Comparison of ENCODE assay signal across 9 mouse cellular contexts in genomic region chr4:128804426-128805149, GRCm38 (mm10). TPM values are rescaled to one million over a fixed set of nuclear protein-coding genes. Genes with fewer than 3 reads are reported as not detected.
A peak's percentile ranks its signal among the peaks of the same experiment; 100 is the strongest.
DNase-seq lines count a peak whose midpoint lies in the region; ATAC-seq lines count a peak whose summit lies in the region.
"Had no signal": no experiment of that assay in that cellular context is flagged by ENCODE, and none has a peak within 500 bp of the region (broad histone marks: within the 10 kb centered on the region; RNA-seq: fewer than 3 reads in every experiment).

No protein-coding gene starts in this region.

- WGBS in embryonic facial prominence, embryonic 14.5 days: 0% methylated on average over 6 of the region's 6 CpGs
- 5% methylated on average over 6 of the region's 6 CpGs for WGBS in intestine, embryonic 15.5 days
- WGBS in midbrain, embryonic 11.5 days: 7% methylated on average over 6 of the region's 6 CpGs

- peak overlapping the region; percentile 83 for H3K4me2 ChIP-seq in embryonic facial prominence, embryonic 14.5 days (ENCODE audit: low read depth, low read length)
- peak overlapping the region; percentile 88 for H3K4me2 ChIP-seq in intestine, embryonic 15.5 days (replicated peaks)
- H3K4me2 ChIP-seq in midbrain, embryonic 11.5 days: peak overlapping the region; percentile 78

- peak overlapping the region; percentile 97 for H3K27ac ChIP-seq in embryonic facial prominence, embryonic 14.5 days (replicated peaks; ENCODE audit: low read depth, low read length)
- peak overlapping the region; percentile 97; the same call in 1 of the 2 replicates for H3K27ac ChIP-seq in intestine, embryonic 15.5 days
- H3K27ac ChIP-seq in midbrain, embryonic 11.5 days (ENCODE audit: low read depth, low read length): peak overlapping the region; percentile 96; the same call in 1 of the 2 replicates

- H3K27me3 ChIP-seq in embryonic facial prominence, embryonic 14.5 days (replicated peaks; ENCODE audit: control insufficient read depth, insufficient read depth, low read length): no peaks in the 10 kb centered on the region
- no peaks in the 10 kb centered on the region for H3K27me3 ChIP-seq in intestine, embryonic 15.5 days (replicated peaks)
- no peaks in the 10 kb centered on the region for H3K27me3 ChIP-seq in midbrain, embryonic 11.5 days (ENCODE audit: control insufficient read depth, insufficient read depth, low read length)

- H3K36me3 ChIP-seq in embryonic facial prominence, embryonic 14.5 days (ENCODE audit: control insufficient read depth, insufficient read depth, low read length): no peaks in the 10 kb centered on the region
- H3K36me3 ChIP-seq in intestine, embryonic 15.5 days: no peaks in the 10 kb centered on the region
- H3K36me3 ChIP-seq in midbrain, embryonic 11.5 days (ENCODE audit: control insufficient read depth, insufficient read depth, low read length): no peaks in the 10 kb centered on the region

- no peaks in the 10 kb centered on the region for H3K9me3 ChIP-seq in embryonic facial prominence, embryonic 14.5 days (ENCODE audit: control insufficient read depth, low read length)
- H3K9me3 ChIP-seq in intestine, embryonic 15.5 days: no peaks in the 10 kb centered on the region
- H3K9me3 ChIP-seq in midbrain, embryonic 11.5 days (ENCODE audit: control insufficient read depth, low read length): no peaks in the 10 kb centered on the region

- H3K9ac ChIP-seq in embryonic facial prominence, embryonic 14.5 days (ENCODE audit: low read depth, low read length): peak overlapping the region; percentile 96
- H3K9ac ChIP-seq in intestine, embryonic 15.5 days: peak overlapping the region; percentile 97
- peak overlapping the region; percentile 99 for H3K9ac ChIP-seq in midbrain, embryonic 11.5 days (ENCODE audit: low read length)

- DNase-seq in adrenal gland, adult (ENCODE audit: inconsistent age in 2 of 2, low spot score in 1 of 2): peak; percentile 47 to 78
- no peak for DNase-seq in adrenal gland, adult 18-20 months (ENCODE audit: low spot score in 2 of 2)
- DNase-seq in 3T3-L1 (ENCODE audit: low read depth, low spot score): peak; percentile 21
- DNase-seq in embryonic facial prominence, embryonic 14.5 days (ENCODE audit: low spot score): no peak
- DNase-seq in midbrain, embryonic 11.5 days (ENCODE audit: low spot score, missing footprints): peak; percentile 94
- no peak for DNase-seq in ovary, postnatal 10 days (ENCODE audit: low spot score)
- DNase-seq in urinary bladder, postnatal 14 days (ENCODE audit: low spot score): no peak

- peaks cover 25% of the 10 kb centered on the region for H3K4me1 ChIP-seq in embryonic facial prominence, embryonic 14.5 days (ENCODE audit: control insufficient read depth, insufficient read depth, low read length)
- H3K4me1 ChIP-seq in intestine, embryonic 15.5 days (replicated peaks): peaks cover 33% of the 10 kb centered on the region
- peaks cover 27% of the 10 kb centered on the region for H3K4me1 ChIP-seq in midbrain, embryonic 11.5 days (ENCODE audit: control insufficient read depth, insufficient read depth, low read length)

- peak overlapping the region; percentile 77 for H3K4me3 ChIP-seq in embryonic facial prominence, embryonic 14.5 days (ENCODE audit: low read depth, low read length)
- H3K4me3 ChIP-seq in intestine, embryonic 15.5 days (replicated peaks): peak overlapping the region; percentile 88
- H3K4me3 ChIP-seq in midbrain, embryonic 11.5 days (ENCODE audit: low read depth, low read length): peak overlapping the region; percentile 99

- ATAC-seq in embryonic facial prominence, embryonic 14.5 days (ENCODE audit: low read depth): no peak
- no peak for ATAC-seq in intestine, embryonic 15.5 days
- no peak for ATAC-seq in midbrain, embryonic 11.5 days (ENCODE audit: low FRiP score)

RNA-seq across cellular contexts. Expression of gene Zfp362, which starts 1.3 kb away (rescaled TPM):
- 10 to 100 TPM; 16.0 to 17.5 TPM for total RNA-seq in adrenal gland, adult 18-20 months (2021)
- 28.6 and 34.0 TPM in 2 replicates for polyA plus RNA-seq in embryonic facial prominence, embryonic 14.5 days (2014; fragmentation: Nextera tagmentation; extraction: Ambion mirVana)
- polyA plus RNA-seq in intestine, embryonic 15.5 days (2015; fragmentation: Nextera tagmentation; extraction: Ambion mirVana): 22.8 and 23.5 TPM in 2 replicates
- 30.1 and 31.7 TPM in 2 replicates for polyA plus RNA-seq in midbrain, embryonic 11.5 days (2014; fragmentation: Nextera tagmentation; extraction: Ambion mirVana)

RNA-seq across cellular contexts. Expression of gene A3galt2, which starts 49.4 kb away (rescaled TPM):
- total RNA-seq in adrenal gland, adult 18-20 months (2021): under 1 TPM; 0.17 to 0.42 TPM
- 0.13 TPM in 2 replicates for polyA plus RNA-seq in embryonic facial prominence, embryonic 14.5 days (2014; fragmentation: Nextera tagmentation; extraction: Ambion mirVana)
- polyA plus RNA-seq in intestine, embryonic 15.5 days (2015; fragmentation: Nextera tagmentation; extraction: Ambion mirVana): 0.08 and 0.13 TPM in 2 replicates
- polyA plus RNA-seq in midbrain, embryonic 11.5 days (2014; fragmentation: Nextera tagmentation; extraction: Ambion mirVana): 0.15 and 0.18 TPM in 2 replicates
- total RNA-seq: hematopoietic stem cell, adult 5-6 weeks had no signal

Comparison
In these comparisons a context has a peak if more than half of its experiments do, and no peak if none do; other contexts are left out.
1. DNase-seq: peak in adrenal gland, adult (2 of 2), 3T3-L1 (single experiment) and midbrain, embryonic 11.5 days (single experiment); none in adrenal gland, adult 18-20 months (0 of 2), embryonic facial prominence, embryonic 14.5 days (single experiment), ovary, postnatal 10 days (single experiment) and urinary bladder, postnatal 14 days (single experiment).
2. Peak in every context shown above with its lines, with median percentiles within 50 percentile points of each other: H3K27ac ChIP-seq, H3K4me2 ChIP-seq, H3K4me3 ChIP-seq and H3K9ac ChIP-seq.